Mouse (Mus musculus) neutrophil, adult 5-6 weeks (primary cell): ENCODE results near the gene Scn4a. TPM values are rescaled to one million over a fixed set of nuclear protein-coding genes. Genes with fewer than 3 reads are reported as not detected.
"Not testable (repeated sequence)": the region's sequence is repeated elsewhere in the genome, so short reads cannot be mapped to it uniquely, and the experiment has no call there.

Experiments used
- ATAC-seq: fragments of 151-379, 151-347 bp; 2 replicates; pipeline ENCODE4 v1.8.0; 2017; ENCODE audit warnings: mild to moderate bottlenecking, moderate TSS enrichment; ENCODE audit not compliant: insufficient number of reproducible peaks, poor library complexity, low FRiP score, severe bottlenecking; ENCODE audit errors: extremely low read depth
- total RNA-seq: library from RNA; stranded (forward); fragments of 200-1000 nt; gene quantifications from 2 replicates; pipeline ENCODE4 v1.2.3, GENCODE M21; 2017

The Scn4a gene
- total RNA-seq, 1 experiment from 2014 or later, result 8.0 TPM

- no peak for ATAC-seq
These were observed 12.3 kb upstream of the Scn4a start, which contains the start of gene Prr29 for GRCm38 (mm10) chr11:106365366-106365765. Prr29 (plus strand) TSS chr11:106365472.

- ATAC-seq, result no peak
These were observed 11.6 kb upstream of the Scn4a start for GRCm38 (mm10) chr11:106364712-106365111.

- peak; percentile 26; the same call in 1 of the 2 replicates for ATAC-seq
These were observed 6.3 kb upstream of the Scn4a start for GRCm38 (mm10) chr11:106359350-106359749.

GRCm38 (mm10) chr11:106355382-106356128 is 2.5 kb upstream of the Scn4a start:
- ATAC-seq, result no peak

- no peak for ATAC-seq
These were observed 1.1 kb upstream of the Scn4a start for GRCm38 (mm10) chr11:106354181-106354580.

- ATAC-seq, result no peak
These were observed 1.1 kb downstream of the Scn4a start for GRCm38 (mm10) chr11:106351941-106352340.

GRCm38 (mm10) chr11:106351253-106351652 is 1.8 kb downstream of the Scn4a start:
- ATAC-seq, result no peak

- no peak for ATAC-seq
These were observed 2.2 kb downstream of the Scn4a start for GRCm38 (mm10) chr11:106350853-106351252.

- no peak for ATAC-seq
These were observed 3.3 kb downstream of the Scn4a start for GRCm38 (mm10) chr11:106349772-106350171.

- ATAC-seq, result no peak
These were observed 8.2 kb downstream of the Scn4a start for GRCm38 (mm10) chr11:106344910-106345309.

GRCm38 (mm10) chr11:106340990-106341520 is 12.0 kb downstream of the Scn4a start:
- no peak for ATAC-seq

GRCm38 (mm10) chr11:106339323-106339722 is 13.8 kb downstream of the Scn4a start:
- not testable (repeated sequence) for ATAC-seq

- no peak for ATAC-seq
These were observed 14.2 kb downstream of the Scn4a start for GRCm38 (mm10) chr11:106338870-106339269.

- ATAC-seq, result no peak
These were observed 15.1 kb downstream of the Scn4a start for GRCm38 (mm10) chr11:106338029-106338428.

- no peak; the same call in 1 of the 2 replicates for ATAC-seq
These were observed 19.0 kb downstream of the Scn4a start for GRCm38 (mm10) chr11:106334066-106334465.

GRCm38 (mm10) chr11:106332458-106332857 is 20.6 kb downstream of the Scn4a start:
- no peak for ATAC-seq

GRCm38 (mm10) chr11:106329682-106330081 is 23.4 kb downstream of the Scn4a start:
- peak; percentile 40; the same call in 1 of the 2 replicates for ATAC-seq

GRCm38 (mm10) chr11:106329128-106329527 is 24.0 kb downstream of the Scn4a start:
- ATAC-seq, result no peak

GRCm38 (mm10) chr11:106328521-106328920 is 24.6 kb downstream of the Scn4a start:
- ATAC-seq, result no peak

GRCm38 (mm10) chr11:106326475-106326874 is 26.6 kb downstream of the Scn4a start:
- ATAC-seq, result no peak
